Mouse (Mus musculus) T-helper 2 cell (primary cell): ENCODE data around the gene Pycard.
"Not testable (repeated sequence)": the region's sequence is repeated elsewhere in the genome, so short reads cannot be mapped to it uniquely, and the experiment has no call there.

Experiments used
- in situ Hi-C: fragments of 300-600 bp; cut with MboI, MseI; formaldehyde crosslinking; loops from one replicate; pipeline ENCODE4 v1.15.1; 2025; ENCODE audit warnings: high pct_unique_total_duplicates

Pycard gene

GRCm38 (mm10) chr7:127993341-127993977 lies at the start of gene Pycard:
Gene Pycard, minus strand, starts transcription at chr7:127993867.
- in situ Hi-C loops: no loop called here

- in situ Hi-C loops: not testable (repeated sequence)
These were observed 48.6 kb upstream of the Pycard start for GRCm38 (mm10) chr7:128042161-128042820.

DNA sequence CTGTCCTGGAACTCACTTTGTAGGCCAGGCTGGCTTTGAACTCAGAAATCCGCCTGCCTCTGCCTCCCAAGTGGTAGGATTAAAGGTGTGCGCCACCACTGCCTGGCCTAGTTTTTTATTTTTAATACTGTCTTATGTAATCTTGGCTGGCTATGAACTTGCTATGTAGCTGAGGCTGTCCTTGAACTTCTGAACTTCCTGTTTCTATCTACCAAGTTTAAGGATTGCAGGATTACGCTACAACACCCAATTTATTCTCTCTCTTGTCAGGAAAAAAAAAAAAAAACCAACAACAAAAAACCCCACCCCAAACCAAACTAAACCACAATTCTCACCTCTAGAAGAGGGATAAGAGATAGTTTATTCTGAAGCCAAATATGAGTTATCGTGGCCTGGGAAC lies 39.9 kb upstream of the Pycard start:
- in situ Hi-C loops: no loop called here

GRCm38 (mm10) chr7:128032989-128033293 lies 39.3 kb upstream of the Pycard start:
- in situ Hi-C loops: no loop called here

GRCm38 (mm10) chr7:128032290-128032988 lies 38.8 kb upstream of the Pycard start:
- in situ Hi-C loops: no loop called here

GRCm38 (mm10) chr7:128031403-128031976 lies 37.8 kb upstream of the Pycard start:
- in situ Hi-C loops: no loop called here

GRCm38 (mm10) chr7:128025381-128025780 lies 31.7 kb upstream of the Pycard start:
- in situ Hi-C loops: no loop called here

- in situ Hi-C loops: no loop called here
These were observed 31.3 kb upstream of the Pycard start for GRCm38 (mm10) chr7:128024932-128025331.

DNA sequence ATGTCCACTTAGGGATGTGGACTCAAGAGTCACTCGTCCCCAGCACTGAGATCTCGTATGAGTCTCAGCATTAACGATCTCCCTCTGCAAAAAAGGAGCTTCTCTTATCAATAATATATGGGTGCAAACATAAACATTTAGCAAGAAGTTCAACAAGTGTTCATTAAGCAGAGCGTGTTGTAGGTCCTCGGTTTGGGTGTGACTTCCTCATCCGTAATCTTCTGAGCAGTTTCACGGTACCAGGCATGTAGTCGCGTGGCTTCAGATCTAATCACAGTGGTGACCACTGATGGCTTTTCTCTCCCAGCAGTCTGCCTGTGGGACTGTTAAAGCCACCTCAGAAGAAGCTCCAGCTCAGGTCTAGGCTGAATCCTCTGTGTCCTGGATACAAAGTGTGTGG lies 30.7 kb upstream of the Pycard start:
- in situ Hi-C loops: no loop called here

- in situ Hi-C loops: no loop called here
These were observed 29.9 kb upstream of the Pycard start for GRCm38 (mm10) chr7:128023565-128023964.

DNA sequence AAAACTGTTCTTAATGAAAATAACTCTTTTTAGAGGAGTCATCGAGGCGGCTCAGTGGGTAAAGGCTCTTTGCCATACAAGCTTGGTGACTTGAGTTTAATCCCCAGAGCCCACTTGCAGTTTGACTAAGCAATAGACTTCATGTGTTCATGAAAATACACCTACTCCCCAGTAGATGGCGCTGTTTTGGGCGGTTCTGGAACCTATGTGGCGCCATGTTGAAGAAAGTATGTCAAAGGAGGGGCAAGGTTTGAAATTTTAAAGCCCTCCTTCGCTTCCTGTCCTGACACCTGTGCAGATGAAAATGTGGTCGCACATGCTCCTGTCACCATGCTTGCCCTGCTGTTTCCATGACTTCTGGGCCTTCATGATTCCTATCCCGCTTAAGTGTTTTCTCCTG lies 29.3 kb upstream of the Pycard start:
- in situ Hi-C loops: no loop called here

DNA sequence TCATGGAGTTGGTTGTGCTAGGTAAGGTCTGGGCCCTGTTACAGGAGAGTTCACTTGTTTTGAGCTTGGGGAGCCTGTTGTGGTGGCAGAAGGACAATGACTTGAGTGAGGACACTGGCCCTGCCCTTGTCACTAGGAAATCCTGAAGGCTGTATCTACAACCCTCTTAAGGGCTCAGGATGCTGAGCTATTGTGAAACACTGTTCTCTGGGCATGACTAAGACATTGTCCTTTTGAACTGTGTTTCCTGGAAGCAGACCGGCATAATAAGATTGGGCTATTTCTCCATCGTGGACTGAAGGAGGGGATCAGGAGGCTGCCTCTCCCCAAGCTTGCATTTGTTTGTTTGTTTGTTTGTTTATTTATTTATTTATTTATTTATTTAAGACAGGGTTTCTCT lies 25.5 kb upstream of the Pycard start:
- in situ Hi-C loops: loop anchor here (5.0 kb wide), 1 partner anchor 38 kb away; no protein-coding TSS in a partner anchor

GRCm38 (mm10) chr7:128018275-128018674 lies 24.6 kb upstream of the Pycard start:
- in situ Hi-C loops: loop anchor here (5.0 kb wide), 1 partner anchor 39 kb away; no protein-coding TSS in a partner anchor

GRCm38 (mm10) chr7:128016650-128017049 lies 23.0 kb upstream of the Pycard start:
- in situ Hi-C loops: loop anchor here (5.0 kb wide), 1 partner anchor 41 kb away; no protein-coding TSS in a partner anchor

DNA sequence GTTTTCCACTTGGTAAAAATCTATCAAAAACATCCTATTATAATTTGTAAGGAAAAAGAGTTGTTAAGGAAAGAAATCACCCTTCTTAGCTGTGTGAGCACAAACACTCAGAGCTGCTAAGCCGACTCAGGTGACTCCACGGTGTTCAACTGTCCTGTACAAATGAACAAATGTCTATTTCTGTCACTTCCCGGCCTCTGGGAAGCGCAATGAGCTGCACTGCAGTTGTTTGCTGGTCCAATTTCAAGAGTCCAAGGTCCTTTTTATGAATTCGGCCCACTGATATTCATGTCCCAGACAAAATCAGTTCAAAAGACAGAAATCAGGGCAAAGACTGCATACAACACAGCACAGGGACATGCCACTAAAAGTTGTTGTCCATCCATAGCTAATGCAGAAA lies 22.5 kb upstream of the Pycard start:
- in situ Hi-C loops: loop anchor here (5.0 kb wide), 1 partner anchor 41 kb away; no protein-coding TSS in a partner anchor

GRCm38 (mm10) chr7:128013116-128013515 lies 19.4 kb upstream of the Pycard start:
- in situ Hi-C loops: no loop called here

- in situ Hi-C loops: no loop called here
These were observed 18.6 kb upstream of the Pycard start for GRCm38 (mm10) chr7:128012136-128012780.

- in situ Hi-C loops: no loop called here
These were observed 16.2 kb upstream of the Pycard start for GRCm38 (mm10) chr7:128009715-128010340.

DNA sequence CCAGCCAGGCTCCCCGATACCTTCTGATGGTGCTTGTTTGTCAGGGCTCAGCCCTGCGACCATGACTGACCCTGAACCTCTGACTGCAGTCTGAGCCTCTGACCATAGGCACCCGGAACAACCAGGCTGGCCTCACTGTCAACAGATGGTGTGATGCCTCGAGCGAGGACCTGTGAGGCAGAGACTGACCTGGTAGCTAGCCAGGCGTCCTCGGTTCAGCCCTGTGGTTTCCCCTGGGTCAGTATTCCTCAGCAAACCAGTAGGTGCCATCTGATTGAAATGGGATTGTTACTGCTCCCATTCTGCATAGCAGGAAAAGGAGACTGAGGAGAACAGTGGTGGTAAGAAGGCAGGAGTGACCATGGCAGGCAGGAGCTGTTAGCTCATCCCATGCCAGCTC lies 12.5 kb upstream of the Pycard start:
- in situ Hi-C loops: no loop called here

DNA sequence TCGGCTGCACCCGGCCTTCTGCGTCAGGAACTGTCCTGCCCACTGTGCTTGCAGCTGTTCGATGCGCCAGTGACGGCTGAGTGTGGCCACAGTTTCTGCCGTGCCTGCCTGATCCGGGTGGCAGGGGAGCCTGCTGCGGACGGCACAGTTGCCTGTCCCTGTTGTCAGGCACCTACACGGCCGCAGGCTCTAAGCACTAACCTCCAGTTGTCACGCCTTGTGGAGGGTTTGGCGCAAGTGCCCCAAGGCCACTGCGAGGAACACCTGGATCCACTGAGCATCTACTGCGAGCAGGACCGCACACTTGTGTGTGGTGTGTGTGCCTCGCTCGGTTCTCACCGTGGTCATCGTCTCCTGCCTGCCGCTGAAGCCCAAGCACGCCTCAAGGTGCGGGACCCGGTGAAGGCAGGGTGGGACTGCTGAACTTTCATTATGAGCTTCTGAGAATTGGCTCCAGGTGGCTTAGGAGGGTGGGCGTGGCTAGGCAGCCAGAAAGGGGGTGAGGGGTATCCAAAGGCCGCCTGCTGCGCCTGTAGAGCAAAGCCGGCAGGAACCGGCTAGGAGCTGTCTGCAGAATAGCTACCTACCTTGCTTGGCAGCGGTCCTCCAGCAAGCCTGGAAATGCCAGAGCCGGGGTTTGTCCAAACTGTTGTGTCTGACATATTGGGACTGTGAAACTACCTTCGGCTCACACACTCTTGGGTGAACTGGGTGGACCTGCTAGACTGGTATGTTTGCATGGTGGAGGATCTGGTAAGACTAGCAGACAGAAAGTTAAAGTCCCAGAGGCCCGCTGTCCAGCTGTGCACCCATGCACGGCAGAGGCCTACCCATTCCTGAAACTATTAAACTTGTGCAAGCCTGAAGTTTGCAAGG lies 11.1 kb upstream of the Pycard start:
- in situ Hi-C loops: no loop called here

- in situ Hi-C loops: no loop called here
These were observed 10.5 kb upstream of the Pycard start for GRCm38 (mm10) chr7:128004150-128004486.
